Mouse (Mus musculus) layer of hippocampus, adult 11-12 months (tissue): Measurements from ENCODE around the gene Osbpl3.

Experiments used
- DNase-seq: peaks from one replicate; pipeline ENCODE4 v3.0.0; 2022; ENCODE audit warnings: low spot score

The Osbpl3 gene

GRCm38 (mm10) chr6:50371501-50372086 is 84.4 kb downstream of the Osbpl3 start:
- DNase-seq: no peak

- DNase-seq: no peak
Observed at GRCm38 (mm10) chr6:50368502-50369292, 87.3 kb downstream of the Osbpl3 start.

- DNase-seq: no peak
Observed at GRCm38 (mm10) chr6:50367836-50368235, 88.2 kb downstream of the Osbpl3 start.

GRCm38 (mm10) chr6:50366724-50367123 is 89.3 kb downstream of the Osbpl3 start:
- peak; percentile 60 for DNase-seq

- no peak for DNase-seq
Observed at GRCm38 (mm10) chr6:50366319-50366718, 89.7 kb downstream of the Osbpl3 start.

- no peak for DNase-seq
Observed at GRCm38 (mm10) chr6:50364364-50364763, 91.6 kb downstream of the Osbpl3 start.

- DNase-seq: no peak
Observed at GRCm38 (mm10) chr6:50363385-50363784, 92.6 kb downstream of the Osbpl3 start.

GRCm38 (mm10) chr6:50362704-50363261 is 93.2 kb downstream of the Osbpl3 start:
- no peak for DNase-seq

- no peak for DNase-seq
Observed at GRCm38 (mm10) chr6:50362196-50362595, 93.8 kb downstream of the Osbpl3 start.

GRCm38 (mm10) chr6:50358104-50358679 is 97.8 kb downstream of the Osbpl3 start:
- peak; percentile 31 for DNase-seq

- no peak for DNase-seq
Observed at GRCm38 (mm10) chr6:50354688-50355660, 101.0 kb downstream of the Osbpl3 start.

- DNase-seq: no peak
Observed at GRCm38 (mm10) chr6:50352812-50353211, 103.2 kb downstream of the Osbpl3 start.

GRCm38 (mm10) chr6:50350911-50351310 is 105.1 kb downstream of the Osbpl3 start:
- no peak for DNase-seq

- no peak for DNase-seq
Observed at GRCm38 (mm10) chr6:50348619-50349018, 107.4 kb downstream of the Osbpl3 start.

GRCm38 (mm10) chr6:50346204-50346603 is 109.8 kb downstream of the Osbpl3 start:
- no peak for DNase-seq

GRCm38 (mm10) chr6:50340226-50340906 is 115.6 kb downstream of the Osbpl3 start:
- no peak for DNase-seq

GRCm38 (mm10) chr6:50337431-50337830 is 118.6 kb downstream of the Osbpl3 start:
- no peak for DNase-seq

- no peak for DNase-seq
Observed at GRCm38 (mm10) chr6:50336376-50336775, 119.6 kb downstream of the Osbpl3 start.

- DNase-seq: no peak
Observed at GRCm38 (mm10) chr6:50334846-50335821, 120.9 kb downstream of the Osbpl3 start.

- no peak for DNase-seq
Observed at GRCm38 (mm10) chr6:50333346-50333745, 122.7 kb downstream of the Osbpl3 start.
